Mouse (Mus musculus) spleen, adult 2 months (tissue): ENCODE measurements around the gene Xpo5.

Experiments
- CTCF ChIP-seq: fragments of 200-500 bp; IDR thresholded peaks from 2 replicates; pipeline ENCODE4 v1.5.1; 2011; ENCODE audit warnings: mild to moderate bottlenecking, inconsistent platforms; ENCODE audit not compliant: insufficient read depth, insufficient read length, insufficient replicate concordance; ENCODE audit errors: extremely low read depth
- POLR2A ChIP-seq: fragments of 200-500 bp; IDR thresholded peaks from 2 replicates; pipeline ENCODE4 v1.6.1; 2011; ENCODE audit warnings: low read depth, low read length, inconsistent platforms

GRCm38 (mm10) chr17:46242993-46243392 lies 40.4 kb downstream of the Xpo5 start:
- TF ChIP-seq CTCF = no peak
- TF ChIP-seq POLR2A = no peak
